Mouse (Mus musculus): ENCODE data around the gene Grm4.

- TF ChIP-seq POLR2A (IDR thresholded peaks at IDR 0.05; ENCODE audit: borderline replicate concordance, insufficient read depth, low read length): 0 out of 2 replicates have a peak, but pooled peaks have one; percentile 22
- no peak for TF ChIP-seq CTCF (IDR thresholded peaks at IDR 0.05; ENCODE audit: borderline replicate concordance, insufficient read depth, low read depth, low read length)
These were observed 8.5 kb downstream of the Grm4 start for GRCm38 (mm10) chr17:27512619-27513161.
